Mouse (Mus musculus) kidney, adult 2 months (tissue): ENCODE data around the gene Sap30l.

Experiments used
- CTCF ChIP-seq: fragments of 200-500 bp; conservative IDR thresholded peaks from 2 replicates; pipeline ENCODE4 v1.5.1; 2011; ENCODE audit warnings: low read depth, mild to moderate bottlenecking, control low read depth, low read length, moderate library complexity, mixed read lengths; ENCODE audit not compliant: insufficient read depth, insufficient read length
- POLR2A ChIP-seq: fragments of 200-500 bp; IDR thresholded peaks from one replicate; pipeline ENCODE4 v1.6.1; 2011; ENCODE audit warnings: low read depth, low read length, control low read depth

GRCm38 (mm10) chr11:57760509-57761058, 40.9 kb upstream of the Sap30l start:
- TF ChIP-seq POLR2A, result no peak
- no peak for TF ChIP-seq CTCF
